Mouse (Mus musculus) induced T-regulatory cell, adult 2 months (primary cell): ENCODE measurements around the gene Nfil3.

Experiments
- DNase-seq: peaks from one replicate; pipeline ENCODE4 v3.0.0-alpha.2; 2012; ENCODE audit warnings: low read depth

Nfil3 gene

GRCm38 (mm10) chr13:52981441-52982281 lies 788 bp upstream of the Nfil3 start:
- DNase-seq, result peak; percentile 74

- peak; percentile 82 for DNase-seq
Measured at GRCm38 (mm10) chr13:52980211-52980950, 492 bp downstream of the Nfil3 start.

GRCm38 (mm10) chr13:52979331-52980051 lies 1.4 kb downstream of the Nfil3 start:
- peak; percentile 64 for DNase-seq

- DNase-seq, result peak; percentile 58
Measured at GRCm38 (mm10) chr13:52978321-52978981, 2.4 kb downstream of the Nfil3 start.

- DNase-seq, result peak; percentile 38
Measured at GRCm38 (mm10) chr13:52977757-52978156, 3.1 kb downstream of the Nfil3 start.

GRCm38 (mm10) chr13:52977221-52977609 lies 3.7 kb downstream of the Nfil3 start:
- DNase-seq, result peak; percentile 35

GRCm38 (mm10) chr13:52976510-52977220 lies 4.2 kb downstream of the Nfil3 start:
- DNase-seq, result peak; percentile 86

- DNase-seq, result no peak
Measured at GRCm38 (mm10) chr13:52976130-52976509, 4.8 kb downstream of the Nfil3 start.

- DNase-seq, result no peak
Measured at GRCm38 (mm10) chr13:52974676-52975075, 6.2 kb downstream of the Nfil3 start.

GRCm38 (mm10) chr13:52973427-52973826 lies 7.4 kb downstream of the Nfil3 start:
- no peak for DNase-seq

- peak; percentile 36 for DNase-seq
Measured at GRCm38 (mm10) chr13:52972626-52973025, 8.2 kb downstream of the Nfil3 start.

- no peak for DNase-seq
Measured at GRCm38 (mm10) chr13:52970876-52971275, 10.0 kb downstream of the Nfil3 start.

GRCm38 (mm10) chr13:52962922-52963321 lies 18.0 kb downstream of the Nfil3 start:
- no peak for DNase-seq

- DNase-seq, result no peak
Measured at GRCm38 (mm10) chr13:52962361-52962760, 18.5 kb downstream of the Nfil3 start.

- no peak for DNase-seq
Measured at GRCm38 (mm10) chr13:52953779-52954553, 26.9 kb downstream of the Nfil3 start.

- no peak for DNase-seq
Measured at GRCm38 (mm10) chr13:52949211-52949610, 31.7 kb downstream of the Nfil3 start.

GRCm38 (mm10) chr13:52947545-52947944 lies 33.3 kb downstream of the Nfil3 start:
- DNase-seq, result no peak

GRCm38 (mm10) chr13:52945769-52946168 lies 35.1 kb downstream of the Nfil3 start:
- DNase-seq, result no peak

- no peak for DNase-seq
Measured at GRCm38 (mm10) chr13:52944116-52944515, 36.8 kb downstream of the Nfil3 start.

GRCm38 (mm10) chr13:52942876-52943388 lies 37.9 kb downstream of the Nfil3 start:
- DNase-seq, result no peak
